In genomic region chr5:26457627-26458026, GRCm38 (mm10) we compare ENCODE assay signal across 16 mouse cellular contexts.
"Had no signal": no experiment of that assay in that cellular context is flagged by ENCODE, and none has a peak within 500 bp of the region (broad histone marks: within the 10 kb centered on the region; RNA-seq: fewer than 3 reads in every experiment).

No protein-coding gene starts in this region.

- H3K27me3 ChIP-seq: neural tube, embryonic 13.5 days; neural tube, embryonic 15.5 days; stomach, embryonic 15.5 days had no signal

- H3K27ac ChIP-seq: neural tube, embryonic 13.5 days; neural tube, embryonic 15.5 days; stomach, embryonic 15.5 days; stomach, postnatal 0 days had no signal

- H3K36me3 ChIP-seq: neural tube, embryonic 13.5 days; neural tube, embryonic 15.5 days; stomach, embryonic 15.5 days had no signal

- H3K9me3 ChIP-seq: neural tube, embryonic 13.5 days; neural tube, embryonic 15.5 days; stomach, embryonic 15.5 days had no signal

- H3K4me1 ChIP-seq: neural tube, embryonic 13.5 days; neural tube, embryonic 15.5 days; stomach, embryonic 15.5 days had no signal

- DNase-seq: retina, postnatal 1 day; right cerebral cortex, adult 18-20 months; right cerebral cortex, postnatal 14 days; right cerebral cortex, postnatal 25 days; right cerebral cortex, postnatal 4 days; spleen, adult 18-20 months; thymus, adult 18-20 months; thymus, adult 2 months; thymus, postnatal 14 days; thymus, postnatal 25 days; thymus, postnatal 36 days; thymus, postnatal 4 days had no signal

- H3K9ac ChIP-seq: neural tube, embryonic 13.5 days; neural tube, embryonic 15.5 days; stomach, embryonic 15.5 days had no signal

- H3K4me3 ChIP-seq: neural tube, embryonic 13.5 days; neural tube, embryonic 15.5 days; stomach, embryonic 15.5 days had no signal

- H3K4me2 ChIP-seq: neural tube, embryonic 13.5 days; neural tube, embryonic 15.5 days; stomach, embryonic 15.5 days had no signal
